Mouse (Mus musculus) G1E-ER4 (cell line): ENCODE results near the gene Morn1. TPM values are rescaled to one million over a fixed set of nuclear protein-coding genes. Genes with fewer than 3 reads are reported as not detected.

ENCODE experiments used
- GATA1 ChIP-seq: IDR thresholded peaks from one replicate; pipeline ENCODE4 v1.8.0; 2012; ENCODE audit warnings: low read length, inconsistent platforms
- polyA plus RNA-seq: library from polyadenylated mRNA; stranded (reverse); fragments of >175 nt; gene quantifications from 2 replicates; pipeline ENCODE4 v1.2.3, GENCODE M21; 2012

Morn1 gene
- polyA plus RNA-seq, 1 experiment, result 2.6 TPM

GRCm38 (mm10) chr4:155173822-155174785 lies 87.7 kb downstream of the Morn1 start:
- TF ChIP-seq GATA1, result no peak

- TF ChIP-seq GATA1, result no peak
Measured at GRCm38 (mm10) chr4:155176210-155176609, 89.8 kb downstream of the Morn1 start.

- TF ChIP-seq GATA1, result no peak
Measured at GRCm38 (mm10) chr4:155178274-155178673, 91.9 kb downstream of the Morn1 start.

GRCm38 (mm10) chr4:155178981-155179512 lies 92.7 kb downstream of the Morn1 start:
- TF ChIP-seq GATA1, result no peak

- no peak for TF ChIP-seq GATA1
Measured at GRCm38 (mm10) chr4:155183201-155183600, 96.8 kb downstream of the Morn1 start.

- TF ChIP-seq GATA1, result no peak
Measured at GRCm38 (mm10) chr4:155184248-155185070, 98.1 kb downstream of the Morn1 start.

GRCm38 (mm10) chr4:155185845-155186244 lies 99.5 kb downstream of the Morn1 start:
- no peak for TF ChIP-seq GATA1

GRCm38 (mm10) chr4:155187192-155187674 lies 100.9 kb downstream of the Morn1 start:
- no peak for TF ChIP-seq GATA1

- TF ChIP-seq GATA1, result no peak
Measured at GRCm38 (mm10) chr4:155188341-155188740, 102.0 kb downstream of the Morn1 start.

GRCm38 (mm10) chr4:155188803-155189202 lies 102.4 kb downstream of the Morn1 start:
- no peak for TF ChIP-seq GATA1

- no peak for TF ChIP-seq GATA1
Measured at GRCm38 (mm10) chr4:155189711-155190139, 103.3 kb downstream of the Morn1 start.

GRCm38 (mm10) chr4:155190275-155190674 lies 103.9 kb downstream of the Morn1 start:
- no peak for TF ChIP-seq GATA1

Other genes starting within 250 kb of the Morn1 start
- 0.01 TPM in 1 of 2 replicates, not detected in the other for gene Ttc34, start 249.1 kb upstream of the Morn1 start, polyA plus RNA-seq
- 0.05 and 0.10 TPM in 2 replicates for gene Mmel1, start 217.0 kb upstream of the Morn1 start, polyA plus RNA-seq
- gene Fam213b, start 187.4 kb upstream of the Morn1 start, polyA plus RNA-seq, result not detected in 2 replicates
- 2.9 and 11.6 TPM in 2 replicates for gene Tnfrsf14, start 158.0 kb upstream of the Morn1 start, polyA plus RNA-seq
- not detected in 2 replicates for gene Hes5, start 125.7 kb upstream of the Morn1 start, polyA plus RNA-seq
- 40.0 and 48.2 TPM in 2 replicates for gene Pank4, start 122.5 kb upstream of the Morn1 start, polyA plus RNA-seq
- 0.56 TPM in 2 replicates for gene Plch2, start 29.8 kb upstream of the Morn1 start, polyA plus RNA-seq
- 20.2 and 30.0 TPM in 2 replicates for gene Pex10, start 19.6 kb upstream of the Morn1 start, polyA plus RNA-seq
- 63.6 and 101 TPM in 2 replicates for gene Rer1, start 195 bp upstream of the Morn1 start, polyA plus RNA-seq
- 28.2 and 31.7 TPM in 2 replicates for gene Ski, start 136.0 kb downstream of the Morn1 start, polyA plus RNA-seq
- gene Faap20, start 163.2 kb downstream of the Morn1 start, polyA plus RNA-seq, result 34.7 and 37.0 TPM in 2 replicates